Mouse (Mus musculus) liver, embryonic 14.5 days (tissue): ENCODE data around the gene Abl1. TPM values are rescaled to one million over a fixed set of nuclear protein-coding genes. Genes with fewer than 3 reads are reported as not detected.
A peak's percentile ranks its signal among the peaks of the same experiment; 100 is the strongest.

Source experiments
- ATAC-seq: fragments of 200-750 bp; cut with Nextera tagmentation; 2 replicates; pipeline ENCODE4 v1.8.0; 2017; ENCODE audit warnings: moderate number of reproducible peaks, mild to moderate bottlenecking, moderate library complexity; ENCODE audit not compliant: insufficient read depth
- DNase-seq, 3 experiments: peaks; one replicate each; pipeline ENCODE4 v3.0.0-alpha.2; 2012 to 2013; ENCODE audit warnings: low read depth in 3 of 3, low spot score in 3 of 3
- H3K27ac ChIP-seq: fragments of 300-500 bp; sonication (generic); 2 replicates; pipeline ENCODE4 v1.5.1; 2014; ENCODE audit warnings: moderate library complexity, mild to moderate bottlenecking, control low read depth, inconsistent platforms
- H3K27me3 ChIP-seq: fragments of 300-500 bp; sonication (generic); 2 replicates; pipeline ENCODE4 v1.6.1; 2014; ENCODE audit warnings: mild to moderate bottlenecking, low read length, moderate library complexity; ENCODE audit not compliant: control insufficient read depth, insufficient read depth
- H3K36me3 ChIP-seq: fragments of 300-500 bp; sonication (generic); replicated peaks from 2 replicates; pipeline ENCODE4 v1.6.1; 2014; ENCODE audit warnings: low read depth; ENCODE audit not compliant: control insufficient read depth, insufficient read depth
- H3K4me1 ChIP-seq, 2 experiments: fragments of 200-500 bp in 1 of 2; fragments of 300-500 bp in 1 of 2; sonication (generic) in 1 of 2; replicated peaks; 2 replicates each; pipeline ENCODE4 v1.6.1; 2012 to 2014; ENCODE audit warnings: antibody characterized with exemption in 1 of 2, inconsistent platforms in 1 of 2, low read length in 1 of 2; ENCODE audit not compliant: control insufficient read depth in 2 of 2, insufficient read depth in 2 of 2
- H3K4me2 ChIP-seq: fragments of 300-500 bp; sonication (generic); 2 replicates; pipeline ENCODE4 v1.6.1; 2014; ENCODE audit warnings: low read depth, mild to moderate bottlenecking, control low read depth, moderate library complexity
- H3K4me3 ChIP-seq, 2 experiments: fragments of 200-500 bp in 1 of 2; fragments of 300-500 bp in 1 of 2; sonication (generic) in 1 of 2; 2 replicates each; pipeline ENCODE4 v1.5.1; 2012 to 2014; ENCODE audit warnings: low read depth in 2 of 2, low read length in 2 of 2, mild to moderate bottlenecking in 2 of 2, control low read depth in 1 of 2, inconsistent platforms in 1 of 2, moderate library complexity in 1 of 2; ENCODE audit not compliant: insufficient read depth in 1 of 2
- H3K9ac ChIP-seq: fragments of 300-500 bp; sonication (generic); replicated peaks from 2 replicates; pipeline ENCODE4 v1.6.1; 2014; ENCODE audit warnings: mild to moderate bottlenecking, control low read depth, moderate library complexity
- H3K9me3 ChIP-seq: fragments of 300-500 bp; sonication (generic); 2 replicates; pipeline ENCODE4 v1.6.1; 2016; ENCODE audit warnings: low read length, mixed read lengths; ENCODE audit not compliant: control insufficient read depth
- CTCF ChIP-seq: IDR thresholded peaks from 2 replicates; pipeline ENCODE4 v1.5.1; 2016; ENCODE audit warnings: antibody characterized with exemption, low read depth, control low read depth
- EP300 ChIP-seq: IDR thresholded peaks from 2 replicates; pipeline ENCODE4 v1.6.1; 2016; ENCODE audit warnings: antibody characterized with exemption, low read depth
- WGBS: fragments of 180-500 bp; shearing (Covaris S2); extraction: QIAGEN DNeasy Blood & Tissue Kit; methylation state at CpG from one replicate; pipeline ENCODE4 v1.1.7; 2014; ENCODE audit not compliant: insufficient replicate concordance; 5-methylcytosine and 5-hydroxymethylcytosine counted together
- polyA plus RNA-seq, 2 experiments: library from polyadenylated mRNA; depleted of rRNA in 1 of 2; stranded (reverse) in 1 of 2; unstranded in 1 of 2; fragments of >200 nt; fragmentation: Nextera tagmentation in 1 of 2; extraction: Ambion mirVana in 1 of 2; gene quantifications; 2 replicates each; pipeline versions ENCODE4 v1.2.1 to v1.2.3; 2012 to 2014

Abl1 gene
- polyA plus RNA-seq, 2 experiments: 4.8 to 9.6 TPM

DNA sequence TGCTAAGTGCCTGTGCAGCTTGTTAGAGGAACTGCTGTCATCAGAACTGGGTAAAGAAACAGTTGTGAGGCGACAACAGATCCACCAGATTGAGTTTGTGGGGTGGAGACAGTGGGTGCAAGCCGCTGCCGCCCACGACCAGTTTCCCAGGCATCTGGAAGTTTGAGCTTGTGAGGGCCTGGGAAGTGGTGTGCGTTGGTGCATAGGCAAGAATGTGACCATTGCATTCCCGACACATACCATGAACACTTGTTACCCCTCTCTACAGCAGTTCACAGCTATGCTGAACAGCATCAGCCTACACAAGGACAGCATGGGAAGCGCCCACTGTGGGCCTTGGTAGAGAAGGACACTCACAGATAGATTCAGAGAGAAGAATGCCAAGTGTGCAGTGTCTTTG is 27.8 kb downstream of the Abl1 start:
- Histone ChIP-seq H3K9me3 (no peaks in the 10 kb centered on the region), H3K4me3 (no peak overlapping the region), H3K27me3 (no peaks in the 10 kb centered on the region), H3K36me3 (no peaks in the 10 kb centered on the region), H3K9ac (no peak overlapping the region), H3K4me2 (no peak overlapping the region), H3K4me1 (peaks cover 0 to 8% of the 10 kb centered on the region in 2 experiments; a peak in 2 of 4 replicates), H3K27ac (no peak overlapping the region)
- no peak for DNase-seq
- no peak for ATAC-seq
- 79% methylated on average over 7 of the region's 7 CpGs for WGBS
- TF ChIP-seq CTCF: no peak
- no peak for TF ChIP-seq EP300

DNA sequence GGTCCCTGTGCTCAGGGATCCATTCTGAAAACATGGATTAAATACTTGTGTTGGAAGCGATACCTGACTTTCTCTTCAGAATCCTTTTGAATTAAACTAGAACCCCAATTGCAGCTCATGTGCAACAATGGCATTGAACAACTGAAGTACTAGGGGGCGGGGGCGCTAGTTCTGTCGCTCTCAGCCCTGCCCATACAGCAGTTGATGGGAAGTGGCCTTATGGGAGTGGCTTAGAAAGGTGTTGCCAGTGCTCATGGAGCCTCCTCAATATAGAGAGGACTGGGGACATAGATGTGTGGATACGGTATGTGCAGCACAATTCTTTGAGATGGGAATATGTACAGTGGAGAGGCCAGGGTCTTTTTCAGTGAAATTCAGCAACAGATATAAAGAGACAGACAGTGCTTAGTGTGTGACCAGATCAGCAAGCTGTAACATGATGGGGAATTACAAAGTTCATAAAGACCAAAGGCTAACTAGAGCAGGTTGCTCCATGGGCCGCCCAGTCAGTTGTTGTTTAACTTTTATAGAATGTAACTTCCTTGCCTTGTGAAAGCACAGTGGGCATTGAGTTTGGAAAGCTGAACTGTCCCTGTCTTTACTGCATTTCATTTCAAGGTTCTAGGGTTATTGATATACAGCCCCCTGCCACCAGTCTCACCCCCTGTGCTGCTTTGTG is 31.2 kb downstream of the Abl1 start:
- TF ChIP-seq CTCF (no peak), EP300 (no peak)
- Histone ChIP-seq H3K9me3 (no peaks in the 10 kb centered on the region), H3K4me2 (0 out of 2 replicates have a peak overlapping the region, but pooled peaks have one; percentile 13), H3K36me3 (no peaks in the 10 kb centered on the region), H3K27me3 (no peaks in the 10 kb centered on the region), H3K4me1 (peaks cover 0 to 8% of the 10 kb centered on the region in 2 experiments; a peak in 2 of 4 replicates), H3K4me3 (no peak overlapping the region), H3K27ac (no peak overlapping the region), H3K9ac (no peak overlapping the region)
- ATAC-seq (peak; percentile 57; the same call in 1 of the 2 replicates), DNase-seq (no peak)
- 66% methylated on average over 6 of the region's 6 CpGs for WGBS

DNA sequence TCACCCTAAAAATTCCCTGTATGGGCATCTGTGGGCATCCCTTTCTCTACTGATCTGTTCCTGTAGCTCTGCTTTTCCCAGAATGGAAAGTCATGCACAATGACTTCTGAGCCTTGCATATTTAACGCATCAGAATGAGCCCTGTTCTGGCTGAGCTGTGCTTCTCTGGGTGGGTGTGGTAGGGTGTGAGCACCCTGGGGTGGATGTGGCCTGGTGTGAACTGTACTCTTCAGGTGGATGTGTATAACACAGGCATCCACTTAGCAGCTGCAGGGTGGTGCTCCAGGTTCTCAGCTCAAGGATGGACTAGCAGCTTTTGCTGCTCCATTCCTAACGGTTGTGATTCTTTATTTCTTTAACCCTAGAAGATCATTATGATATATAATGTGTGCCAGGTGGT is 31.8 kb downstream of the Abl1 start:
- no peak for ATAC-seq
- Histone ChIP-seq H3K9ac (no peak overlapping the region), H3K4me2 (no peak overlapping the region), H3K36me3 (no peaks in the 10 kb centered on the region), H3K27me3 (no peaks in the 10 kb centered on the region), H3K9me3 (no peaks in the 10 kb centered on the region), H3K4me1 (peaks cover 1 to 8% of the 10 kb centered on the region in 2 experiments), H3K4me3 (no peak overlapping the region), H3K27ac (no peak overlapping the region)
- TF ChIP-seq CTCF: no peak
- no peak for TF ChIP-seq EP300
- no peak for DNase-seq
- 67% methylated on average over 2 of the region's 2 CpGs for WGBS

DNA sequence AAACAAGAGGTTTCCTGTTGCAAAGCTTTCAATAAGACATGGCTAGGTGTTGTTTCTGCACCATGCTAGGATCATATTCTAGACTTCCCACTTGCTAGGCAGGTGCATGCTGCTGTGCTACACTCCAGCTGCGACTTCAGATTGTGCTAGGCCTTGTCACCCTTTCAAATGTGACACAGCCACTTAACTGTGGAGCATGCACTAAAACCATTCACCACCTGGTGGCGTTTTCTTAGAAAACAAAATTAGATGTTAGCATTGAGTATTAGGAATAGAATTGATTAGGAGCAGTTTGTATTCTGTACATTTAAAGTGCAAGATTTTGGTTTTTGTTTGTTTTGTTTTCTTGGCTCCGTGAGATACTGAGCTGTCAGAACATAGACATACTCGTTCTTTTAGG is 32.6 kb downstream of the Abl1 start:
- ATAC-seq (no peak), DNase-seq (no peak)
- Histone ChIP-seq H3K4me2 (no peak overlapping the region), H3K27ac (no peak overlapping the region), H3K27me3 (no peaks in the 10 kb centered on the region), H3K4me1 (peaks cover 7 to 13% of the 10 kb centered on the region in 2 experiments), H3K4me3 (no peak overlapping the region), H3K9ac (no peak overlapping the region), H3K9me3 (no peaks in the 10 kb centered on the region), H3K36me3 (no peaks in the 10 kb centered on the region)
- WGBS: 59% methylated on average over 4 of the region's 4 CpGs
- TF ChIP-seq EP300 (no peak), CTCF (peak; percentile 44; the same call in 1 of the 2 replicates)

DNA sequence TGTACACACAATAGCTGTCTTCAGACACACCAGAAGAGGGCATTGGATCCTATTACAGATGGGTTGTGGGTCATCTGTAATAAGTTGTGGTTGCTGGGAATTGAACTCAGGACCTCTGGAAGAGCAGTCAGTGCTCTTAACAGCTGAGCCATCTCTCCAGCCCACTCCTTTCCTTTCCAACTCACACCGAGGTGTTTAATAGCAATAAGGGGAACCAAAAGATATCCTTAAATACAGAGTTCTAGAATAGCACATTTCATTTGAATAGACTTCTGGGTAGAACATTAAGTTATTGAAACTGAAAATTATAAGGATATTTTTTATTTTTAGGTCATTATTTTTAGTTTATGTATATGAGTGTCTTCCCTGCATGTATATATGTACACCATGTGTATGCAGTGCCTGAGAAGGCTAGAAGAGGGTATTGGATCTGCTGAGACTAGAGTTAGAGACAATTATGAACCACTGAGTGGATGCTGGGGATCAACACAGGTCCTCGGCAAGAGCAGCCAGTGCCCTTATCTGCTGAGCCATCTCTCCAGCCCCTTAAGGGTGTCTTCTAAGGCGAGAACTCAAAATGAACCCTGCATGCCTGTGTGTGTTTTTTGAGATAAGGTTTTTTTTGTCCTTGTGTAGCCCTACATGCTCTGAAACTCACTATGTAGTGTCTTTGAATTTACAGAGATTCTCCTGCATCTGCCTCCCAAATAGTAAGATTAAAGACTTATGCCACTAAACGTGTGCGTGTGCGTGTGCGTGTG is 36.7 kb downstream of the Abl1 start:
- Histone ChIP-seq H3K4me3 (no peak overlapping the region), H3K36me3 (no peaks in the 10 kb centered on the region), H3K9ac (no peak overlapping the region), H3K27ac (no peak overlapping the region), H3K9me3 (no peaks in the 10 kb centered on the region), H3K4me1 (peaks cover 7 to 24% of the 10 kb centered on the region in 2 experiments), H3K4me2 (peak overlapping the region; percentile 9; the same call in 1 of the 2 replicates), H3K27me3 (no peaks in the 10 kb centered on the region)
- peak; percentile 46 to 61 (median 59) for DNase-seq
- TF ChIP-seq EP300 (peak; percentile 49; the same call in 1 of the 2 replicates), CTCF (no peak)
- WGBS: 53% methylated on average over 7 of the region's 7 CpGs
- peak; percentile 80; the same call in 1 of the 2 replicates for ATAC-seq
